Mouse (Mus musculus) liver, postnatal 0 days (tissue): ENCODE data around the gene Mrps6.

Experiments used
- CTCF ChIP-seq: sonication (generic); IDR thresholded peaks from 2 replicates; pipeline ENCODE4 v1.5.1; 2016; ENCODE audit warnings: antibody characterized with exemption, low read depth
- EP300 ChIP-seq: IDR thresholded peaks from 2 replicates; pipeline ENCODE4 v1.6.1; 2016; ENCODE audit warnings: antibody characterized with exemption, low read depth, mild to moderate bottlenecking

- no peak for TF ChIP-seq CTCF
- TF ChIP-seq EP300 = no peak
These were observed 84.4 kb downstream of the Mrps6 start for GRCm38 (mm10) chr16:92142426-92143012.
